Mouse (Mus musculus) MEL (cell line): ENCODE data around the gene Nxt2. TPM values are rescaled to one million over a fixed set of nuclear protein-coding genes. Genes with fewer than 3 reads are reported as not detected.

ENCODE experiments used
- DNase-seq: peaks from one replicate; pipeline ENCODE4 v3.0.0; 2011; ENCODE audit warnings: low read depth, low spot score
- H3K27ac ChIP-seq: 2 replicates; pipeline ENCODE4 v1.5.1; 2012; ENCODE audit warnings: low read depth, mild to moderate bottlenecking, control low read depth, low read length, moderate library complexity; ENCODE audit not compliant: control insufficient read depth
- H3K27me3 ChIP-seq, 2 experiments: fragments of 150-350 bp in 1 of 2; sonication (generic) in 1 of 2; 2 replicates each; pipeline ENCODE4 v1.6.1; 2012; ENCODE audit warnings: low read length in 2 of 2, mild to moderate bottlenecking in 2 of 2, improper control_type of control experiment in 1 of 2, moderate library complexity in 1 of 2; ENCODE audit not compliant: insufficient read depth in 2 of 2, control insufficient read depth in 1 of 2
- H3K36me3 ChIP-seq, 2 experiments: 2 replicates each; pipeline ENCODE4 v1.6.1; 2012 to 2014; ENCODE audit warnings: low read length in 2 of 2, improper control_type of control experiment in 1 of 2, inconsistent platforms in 1 of 2, mild to moderate bottlenecking in 1 of 2; ENCODE audit not compliant: insufficient read depth in 2 of 2, control insufficient read depth in 1 of 2
- H3K4me1 ChIP-seq, 2 experiments: fragments of 150-350 bp in 1 of 2; sonication (generic) in 1 of 2; 2 replicates each; pipeline ENCODE4 v1.6.1; 2012; ENCODE audit warnings: low read length in 2 of 2, improper control_type of control experiment in 1 of 2, mild to moderate bottlenecking in 1 of 2; ENCODE audit not compliant: insufficient read depth in 2 of 2, control insufficient read depth in 1 of 2
- H3K4me3 ChIP-seq, 2 experiments: fragments of 150-350 bp in 1 of 2; sonication (generic) in 1 of 2; 2 replicates each; pipeline ENCODE4 v1.5.1; 2012; ENCODE audit warnings: low read depth in 2 of 2, low read length in 2 of 2, mild to moderate bottlenecking in 2 of 2, moderate library complexity in 2 of 2, control low read depth in 1 of 2, improper control_type of control experiment in 1 of 2; ENCODE audit not compliant: control insufficient read depth in 1 of 2, insufficient read depth in 1 of 2
- H3K79me2 ChIP-seq: 2 replicates; pipeline ENCODE4 v1.6.1; 2012; ENCODE audit warnings: mild to moderate bottlenecking, low read length, moderate library complexity; ENCODE audit not compliant: control insufficient read depth, poor library complexity, insufficient read depth
- H3K9ac ChIP-seq: 2 replicates; pipeline ENCODE4 v1.6.1; 2012; ENCODE audit warnings: low read depth, mild to moderate bottlenecking, control low read depth, low read length, moderate library complexity; ENCODE audit not compliant: control insufficient read depth, poor library complexity, severe bottlenecking
- H3K9me3 ChIP-seq: fragments of 150-350 bp; sonication (generic); replicated peaks from 2 replicates; pipeline ENCODE4 v1.6.1; 2012; ENCODE audit warnings: mild to moderate bottlenecking, low read length, improper control_type of control experiment, moderate library complexity; ENCODE audit not compliant: insufficient read depth
- BHLHE40 ChIP-seq: IDR thresholded peaks from 2 replicates; pipeline ENCODE4 v1.6.1; 2012; ENCODE audit warnings: low read depth, mild to moderate bottlenecking, inconsistent platforms, low read length, improper control_type of control experiment, borderline replicate concordance
- CTCF ChIP-seq, 3 experiments: IDR thresholded peaks in 2 of 3; conservative IDR thresholded peaks in 1 of 3; 2 replicates each; pipeline ENCODE4 v1.5.1; 2011 to 2012; ENCODE audit warnings: low read length in 3 of 3, low read depth in 2 of 3, mild to moderate bottlenecking in 2 of 3, improper control_type of control experiment in 1 of 3, inconsistent platforms in 1 of 3, mixed read lengths in 1 of 3, moderate library complexity in 1 of 3; ENCODE audit not compliant: control insufficient read depth in 1 of 3, insufficient read depth in 1 of 3, poor library complexity in 1 of 3, severe bottlenecking in 1 of 3
- ELF1 ChIP-seq: IDR thresholded peaks from 2 replicates; pipeline ENCODE4 v1.6.1; 2014; ENCODE audit warnings: low read depth, mild to moderate bottlenecking, inconsistent platforms, low read length, improper control_type of control experiment, moderate library complexity
- GABPA ChIP-seq: IDR thresholded peaks from 2 replicates; pipeline ENCODE4 v1.6.1; 2012; ENCODE audit warnings: low read depth, mild to moderate bottlenecking, inconsistent platforms, low read length, improper control_type of control experiment, moderate library complexity
- JUND ChIP-seq: IDR thresholded peaks from 2 replicates; pipeline ENCODE4 v1.6.1; 2011; ENCODE audit warnings: low read depth, mild to moderate bottlenecking, improper control_type of control experiment, low read length
- MAX ChIP-seq: IDR thresholded peaks from 2 replicates; pipeline ENCODE4 v1.6.1; 2011; ENCODE audit warnings: low read length, improper control_type of control experiment
- MXI1 ChIP-seq: IDR thresholded peaks from 2 replicates; pipeline ENCODE4 v1.6.1; 2011; ENCODE audit warnings: mild to moderate bottlenecking, low read depth, low read length, improper control_type of control experiment
- MYC ChIP-seq: IDR thresholded peaks from 2 replicates; pipeline ENCODE4 v1.6.1; 2011; ENCODE audit warnings: low read depth, mild to moderate bottlenecking, low read length, improper control_type of control experiment, moderate library complexity
- RAD21 ChIP-seq: IDR thresholded peaks from 2 replicates; pipeline ENCODE4 v1.6.1; 2011; ENCODE audit warnings: mild to moderate bottlenecking, low read depth, low read length, improper control_type of control experiment
- SIN3A ChIP-seq: IDR thresholded peaks from 2 replicates; pipeline ENCODE4 v1.6.1; 2012; ENCODE audit warnings: low read length, improper control_type of control experiment, inconsistent platforms
- SMC3 ChIP-seq: IDR thresholded peaks from 2 replicates; pipeline ENCODE4 v1.6.1; 2011; ENCODE audit warnings: low read depth, low read length, improper control_type of control experiment
- TBP ChIP-seq: IDR thresholded peaks from 2 replicates; pipeline ENCODE4 v1.8.0; 2011; ENCODE audit warnings: low read depth, low read length, improper control_type of control experiment
- TCF12 ChIP-seq: IDR thresholded peaks from 2 replicates; pipeline ENCODE4 v1.6.1; 2014; ENCODE audit warnings: low read depth, mild to moderate bottlenecking, inconsistent platforms, low read length, improper control_type of control experiment, moderate library complexity
- USF1 ChIP-seq: IDR thresholded peaks from 2 replicates; pipeline ENCODE4 v1.6.1; 2014; ENCODE audit warnings: low read depth, mild to moderate bottlenecking, inconsistent platforms, low read length, improper control_type of control experiment, moderate library complexity
- USF2 ChIP-seq, 2 experiments: IDR thresholded peaks; 2 replicates each; pipeline ENCODE4 v1.6.1; 2011 to 2012; ENCODE audit warnings: improper control_type of control experiment in 2 of 2, low read length in 2 of 2, borderline replicate concordance in 1 of 2, inconsistent platforms in 1 of 2, low read depth in 1 of 2, mild to moderate bottlenecking in 1 of 2; ENCODE audit not compliant: insufficient read depth in 1 of 2
- ZC3H11A ChIP-seq: IDR thresholded peaks from 2 replicates; pipeline ENCODE4 v1.6.1; 2012; ENCODE audit warnings: low read depth, mild to moderate bottlenecking, inconsistent platforms, low read length, improper control_type of control experiment
- ZMIZ1 ChIP-seq: IDR thresholded peaks from 2 replicates; pipeline ENCODE4 v1.6.1; 2012; ENCODE audit warnings: low read depth, mild to moderate bottlenecking, inconsistent platforms, low read length, improper control_type of control experiment, moderate library complexity
- polyA plus RNA-seq, 2 experiments: library from polyadenylated mRNA; stranded (reverse) in 1 of 2; unstranded in 1 of 2; fragments of >175 nt in 1 of 2; fragments of >200 nt in 1 of 2; gene quantifications; 2 replicates each; pipeline versions ENCODE4 v1.2.1 to v1.2.4; 2012; ENCODE audit warnings: low replicate concordance in 2 of 2, low read depth in 1 of 2; ENCODE audit not compliant: insufficient read length in 2 of 2, insufficient read depth in 1 of 2, missing spikeins in 1 of 2
- total RNA-seq: library from RNA; depleted of rRNA; stranded (reverse); fragments of 300-350 nt; gene quantifications from 2 replicates; pipeline ENCODE4 v1.2.3, GENCODE M21; 2012

Gene Nxt2
- total and polyA plus RNA-seq, 3 experiments = 2.6 to 6.4 TPM; not detected in 1

DNA sequence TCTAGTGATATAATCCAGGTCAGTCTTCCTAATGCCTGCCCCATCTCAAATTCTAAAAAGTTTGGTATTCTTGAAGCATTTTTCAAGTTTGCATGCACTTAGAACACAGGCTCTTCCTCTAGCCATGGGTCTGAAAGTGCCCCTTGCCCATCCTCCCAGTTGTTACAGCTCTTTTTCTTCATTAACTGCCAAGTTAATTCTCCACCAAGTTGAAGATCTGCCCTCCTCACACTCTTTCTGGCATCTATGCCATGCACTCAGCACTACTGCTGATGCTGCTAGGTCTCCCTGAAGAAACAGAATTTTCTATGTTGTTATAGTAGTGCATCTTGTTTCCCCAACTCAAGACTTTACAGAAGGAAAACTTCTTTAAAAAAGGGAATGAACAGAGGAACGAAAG lies 31.0 kb upstream of the Nxt2 start:
- Histone ChIP-seq H3K27me3 (peaks cover 0 to 6% of the 10 kb centered on the region in 2 experiments; a peak in 3 of 4 replicates), H3K4me1 (no peaks in the 10 kb centered on the region), H3K36me3 (no peaks in the 10 kb centered on the region), H3K4me3 (no peak overlapping the region), H3K9ac (no peak overlapping the region), H3K9me3 (no peaks in the 10 kb centered on the region), H3K79me2 (no peaks in the 10 kb centered on the region), H3K27ac (no peak overlapping the region)
- no peak for DNase-seq
- no peak for TF ChIP-seq ZC3H11A
- TF ChIP-seq TBP = no peak
- TF ChIP-seq MAX = no peak
- TF ChIP-seq ZMIZ1 = no peak
- TF ChIP-seq TCF12 = no peak
- no peak for TF ChIP-seq ELF1
- no peak for TF ChIP-seq USF1
- no peak for TF ChIP-seq GABPA

DNA sequence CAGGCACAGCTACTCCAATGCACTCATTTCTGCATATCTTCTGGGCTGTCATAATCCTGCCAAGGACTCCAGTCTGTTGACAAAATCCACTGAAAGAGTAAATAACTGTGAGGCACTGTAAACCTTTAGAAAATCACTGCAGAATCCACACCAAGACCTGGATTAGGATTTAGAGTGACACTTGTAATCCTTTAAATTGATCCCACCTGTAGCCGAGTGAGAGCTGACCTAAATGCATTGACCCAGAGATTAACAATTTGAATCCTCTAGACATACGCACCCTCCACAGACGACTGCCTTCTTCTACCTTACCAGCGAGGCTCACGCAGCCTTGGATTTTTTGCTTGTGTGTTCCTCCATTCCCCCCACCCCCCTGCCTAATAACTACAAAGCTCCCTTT lies 29.7 kb upstream of the Nxt2 start, which contains the start of gene Gucy2f:
Gene Gucy2f, minus strand, starts transcription at position 101 of the 400 bp plus-strand sequence.
- Histone ChIP-seq H3K79me2 (no peaks in the 10 kb centered on the region), H3K4me3 (no peak within 1 kb of the TSS), H3K9ac (no peak within 1 kb of the TSS), H3K4me1 (no peaks in the 10 kb centered on the region), H3K9me3 (no peaks in the 10 kb centered on the region), H3K36me3 (no peaks in the 10 kb centered on the region), H3K27me3 (peaks cover 0 to 6% of the 10 kb centered on the region in 2 experiments; a peak in 3 of 4 replicates), H3K27ac (no peak within 1 kb of the TSS)
- DNase-seq = no peak
- TF ChIP-seq ELF1 = no peak
- no peak for TF ChIP-seq ZMIZ1
- TF ChIP-seq USF2 (IDR thresholded peaks at IDR 0.05; ENCODE audit: borderline replicate concordance in 1 of 2, insufficient read depth in 1 of 2, low read depth in 1 of 2, low read length in 2 of 2) = no peak
- no peak for TF ChIP-seq JUND
- no peak for TF ChIP-seq SMC3
- no peak for TF ChIP-seq MXI1

DNA sequence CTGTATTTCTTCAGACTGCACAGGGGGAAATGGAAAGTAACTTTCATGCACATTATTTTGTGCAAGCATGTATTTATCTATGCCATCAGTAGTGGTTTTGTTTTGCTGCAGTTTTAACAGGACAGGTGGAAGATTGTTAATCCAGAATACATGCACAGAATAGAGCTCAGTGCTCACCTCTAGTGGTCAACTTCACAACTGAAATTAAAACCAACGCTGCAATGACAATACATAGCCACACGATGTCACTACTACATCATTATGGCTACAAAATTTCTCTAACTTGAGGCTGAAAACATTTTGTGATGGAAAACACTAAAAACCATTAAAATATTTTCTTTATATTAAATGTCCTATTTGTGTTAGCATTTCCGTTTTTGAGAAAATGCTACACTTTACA lies 26.3 kb upstream of the Nxt2 start:
- no peaks in the 10 kb centered on the region for H3K36me3 ChIP-seq
- peak; percentile 72 for DNase-seq
- H3K79me2 ChIP-seq = no peaks in the 10 kb centered on the region
- peaks cover 0 to 4% of the 10 kb centered on the region in 2 experiments; a peak in 3 of 4 replicates for H3K27me3 ChIP-seq
- no peak overlapping the region for H3K9ac ChIP-seq
- no peak overlapping the region for H3K4me3 ChIP-seq
- H3K4me1 ChIP-seq = no peaks in the 10 kb centered on the region
- TF ChIP-seq SIN3A (peak; percentile 57; the same call in 1 of the 2 replicates), RAD21 (peak; percentile 98), JUND (no peak), SMC3 (peak; percentile 95), CTCF (IDR thresholded peaks at IDR 0.05 in 2 of 3, conservative IDR thresholded peaks at IDR 0.05 in 1 of 3; ENCODE audit: control insufficient read depth in 1 of 3, insufficient read depth in 1 of 3, low read depth in 2 of 3, low read length in 3 of 3, poor library complexity in 1 of 3, severe bottlenecking in 1 of 3) (peak; percentile 23 to 100 (median 92); a peak in 4 of 6 replicates), TBP (0 out of 2 replicates have a peak, but pooled peaks have one; percentile 13), MAX (no peak), MYC (0 out of 2 replicates have a peak, but pooled peaks have one; percentile 48), BHLHE40 (0 out of 2 replicates have a peak, but pooled peaks have one; percentile 13), ZC3H11A (peak; percentile 87)
- TF ChIP-seq, all 39 proteins: peak for 8
- H3K9me3 ChIP-seq = no peaks in the 10 kb centered on the region
- H3K27ac ChIP-seq = no peak overlapping the region
